Comparison of ENCODE assay signal across 13 mouse cellular contexts in genomic region chr8:102726206-102726935, GRCm38 (mm10). TPM values are rescaled to one million over a fixed set of nuclear protein-coding genes. Genes with fewer than 3 reads are reported as not detected.
DNase-seq lines count a peak whose midpoint lies in the region; ATAC-seq and TF ChIP-seq lines count a peak whose summit lies in the region.
"Had no signal": no experiment of that assay in that cellular context is flagged by ENCODE, and none has a peak within 500 bp of the region (broad histone marks: within the 10 kb centered on the region; RNA-seq: fewer than 3 reads in every experiment).

No protein-coding gene starts in this region.

- DNase-seq in brain, adult 2 months (ENCODE audit: low read depth, low spot score): peak; percentile 83
- peak; percentile 86 for DNase-seq in embryo, embryonic 10.5 days (ENCODE audit: low spot score)
- no peak for DNase-seq in forebrain, postnatal 0 days
- peak; percentile 76 for DNase-seq in midbrain, embryonic 14.5 days
- DNase-seq in c-Kit-positive CD71-positive TER-119-positive erythroid progenitor cells, embryonic 14.5 days (ENCODE audit: low spot score): no peak
- DNase-seq in kidney, postnatal 36 days: no peak
- no peak for DNase-seq in adrenal gland, postnatal 14 days
- no peak for DNase-seq in thymus, postnatal 10 days (ENCODE audit: low spot score in 2 of 2)
- DNase-seq: heart, postnatal 10 days; kidney, postnatal 14 days; spleen, adult 18-20 months; thymus, adult 18-20 months had no signal

- no peak for TF ChIP-seq CTCF in forebrain, postnatal 0 days (IDR thresholded peaks at IDR 0.05; ENCODE audit: low read depth)

- H3K36me3 ChIP-seq in forebrain, postnatal 0 days (ENCODE audit: insufficient read depth): no peaks in the 10 kb centered on the region
- no peaks in the 10 kb centered on the region for H3K36me3 ChIP-seq in midbrain, embryonic 14.5 days (ENCODE audit: control insufficient read depth, insufficient read depth, low read length)
- H3K36me3 ChIP-seq: lung, embryonic 15.5 days had no signal

- WGBS in forebrain, postnatal 0 days: 14% methylated on average over 10 of the region's 10 CpGs
- WGBS in midbrain, embryonic 14.5 days: 4% methylated on average over 10 of the region's 10 CpGs

- peaks cover 13% of the 10 kb centered on the region; the same call in 1 of the 2 replicates for H3K4me1 ChIP-seq in forebrain, postnatal 0 days (ENCODE audit: insufficient read depth)
- H3K4me1 ChIP-seq in midbrain, embryonic 14.5 days (ENCODE audit: control insufficient read depth, insufficient read depth, low read length): no peaks in the 10 kb centered on the region
- H3K4me1 ChIP-seq: lung, embryonic 15.5 days had no signal

- peak; percentile 53 for ATAC-seq in forebrain, postnatal 0 days
- ATAC-seq in midbrain, embryonic 14.5 days (ENCODE audit: low FRiP score, low TSS enrichment): peak; percentile 95

- H3K4me2 ChIP-seq in forebrain, postnatal 0 days (ENCODE audit: low read depth): no peak overlapping the region
- peak overlapping the region; percentile 15; the same call in 1 of the 2 replicates for H3K4me2 ChIP-seq in midbrain, embryonic 14.5 days (ENCODE audit: low read length)
- H3K4me2 ChIP-seq: lung, embryonic 15.5 days had no signal

- no peak overlapping the region for H3K4me3 ChIP-seq in forebrain, postnatal 0 days (ENCODE audit: low read depth, low read length)
- no peak overlapping the region for H3K4me3 ChIP-seq in midbrain, embryonic 14.5 days (replicated peaks; ENCODE audit: low read depth, low read length)
- H3K4me3 ChIP-seq: lung, embryonic 15.5 days had no signal

- H3K27ac ChIP-seq in forebrain, postnatal 0 days (ENCODE audit: low read depth, low read length): no peak overlapping the region
- H3K27ac ChIP-seq in midbrain, embryonic 14.5 days (replicated peaks; ENCODE audit: low read depth, low read length): no peak overlapping the region
- H3K27ac ChIP-seq: lung, embryonic 15.5 days had no signal

- H3K27me3 ChIP-seq in forebrain, postnatal 0 days (ENCODE audit: insufficient read depth, low read length): no peaks in the 10 kb centered on the region
- peaks cover 27% of the 10 kb centered on the region for H3K27me3 ChIP-seq in midbrain, embryonic 14.5 days (ENCODE audit: control insufficient read depth, insufficient read depth, low read length)
- H3K27me3 ChIP-seq: lung, embryonic 15.5 days had no signal

- no peaks in the 10 kb centered on the region for H3K9me3 ChIP-seq in forebrain, postnatal 0 days (ENCODE audit: low read length)
- no peaks in the 10 kb centered on the region for H3K9me3 ChIP-seq in midbrain, embryonic 14.5 days (ENCODE audit: control insufficient read depth, low read length)
- H3K9me3 ChIP-seq: lung, embryonic 15.5 days had no signal

- H3K9ac ChIP-seq in forebrain, postnatal 0 days: no peak overlapping the region; the same call in 1 of the 2 replicates
- H3K9ac ChIP-seq in midbrain, embryonic 14.5 days (replicated peaks; ENCODE audit: low read length): no peak overlapping the region
- H3K9ac ChIP-seq: lung, embryonic 15.5 days had no signal

RNA-seq across cellular contexts. Expression of gene Cdh11, which starts 59.1 kb away (rescaled TPM):
- total RNA-seq in forebrain, postnatal 0 days (2014; rRNA removed): 62.4 and 69.0 TPM in 2 replicates
- 18.1 and 25.8 TPM in 2 replicates for polyA plus RNA-seq in forebrain, postnatal 0 days (2015; fragmentation: Nextera tagmentation; extraction: Ambion mirVana)
- polyA plus RNA-seq in midbrain, embryonic 14.5 days (2014; fragmentation: Nextera tagmentation; extraction: Ambion mirVana): 28.8 and 43.3 TPM in 2 replicates
- 16.3 and 17.8 TPM in 2 replicates for total RNA-seq in adrenal gland, postnatal 14 days (2021)

Comparison
In these comparisons a context has a peak if more than half of its experiments do, and no peak if none do; other contexts are left out.
1. DNase-seq: peak in brain, adult 2 months (single experiment), embryo, embryonic 10.5 days (single experiment) and midbrain, embryonic 14.5 days (single experiment); none in forebrain, postnatal 0 days (single experiment), c-Kit-positive CD71-positive TER-119-positive erythroid progenitor cells, embryonic 14.5 days (single experiment), kidney, postnatal 36 days (0 of 2), adrenal gland, postnatal 14 days (single experiment) and thymus, postnatal 10 days (0 of 2).